Mouse (Mus musculus) forebrain, embryonic 14.5 days (tissue): ENCODE measurements at regions not wholly inside any gene's neighbourhood (a gene's known extent, or its start where the extent isn't known, plus 50 kb on each side); places are given as distances from the start of the nearest gene placed in this dataset.
A peak's percentile ranks its signal among the peaks of the same experiment; 100 is the strongest.

Experiments used
- ATAC-seq: fragments of 200-750 bp; cut with Nextera tagmentation; 2 replicates; pipeline ENCODE4 v1.8.0; 2017; ENCODE audit warnings: mild to moderate bottlenecking, moderate library complexity
- DNase-seq: peaks from one replicate; pipeline ENCODE4 v3.0.0-alpha.2; 2015; ENCODE audit warnings: low spot score
- H3K27ac ChIP-seq: fragments of 300-500 bp; sonication (generic); 2 replicates; pipeline ENCODE4 v1.5.1; 2014; ENCODE audit warnings: low read depth, mild to moderate bottlenecking, control low read depth, low read length, moderate library complexity
- H3K27me3 ChIP-seq: fragments of 300-500 bp; sonication (generic); replicated peaks from 2 replicates; pipeline ENCODE4 v1.6.1; 2014; ENCODE audit warnings: low read length, control low read depth, mixed read lengths; ENCODE audit not compliant: control insufficient read depth, insufficient read depth
- H3K36me3 ChIP-seq: fragments of 300-500 bp; sonication (generic); 2 replicates; pipeline ENCODE4 v1.6.1; 2014; ENCODE audit warnings: low read length, control low read depth; ENCODE audit not compliant: control insufficient read depth, insufficient read depth
- H3K4me1 ChIP-seq: fragments of 300-500 bp; sonication (generic); 2 replicates; pipeline ENCODE4 v1.6.1; 2014; ENCODE audit warnings: antibody characterized with exemption, low read length, control low read depth; ENCODE audit not compliant: control insufficient read depth, insufficient read depth
- H3K4me2 ChIP-seq: fragments of 300-500 bp; sonication (generic); 2 replicates; pipeline ENCODE4 v1.6.1; 2014; ENCODE audit warnings: mild to moderate bottlenecking, control low read depth, low read length
- H3K4me3 ChIP-seq: fragments of 300-500 bp; sonication (generic); 2 replicates; pipeline ENCODE4 v1.5.1; 2014; ENCODE audit warnings: low read depth, low read length, control low read depth
- H3K9ac ChIP-seq: fragments of 300-500 bp; sonication (generic); 2 replicates; pipeline ENCODE4 v1.6.1; 2014; ENCODE audit warnings: mild to moderate bottlenecking, low read length, control low read depth, moderate library complexity
- H3K9me3 ChIP-seq: fragments of 300-500 bp; sonication (generic); replicated peaks from 2 replicates; pipeline ENCODE4 v1.6.1; 2016; ENCODE audit warnings: low read length, control low read depth, mixed read lengths; ENCODE audit not compliant: control insufficient read depth
- WGBS: fragments of 180-500 bp; shearing (Covaris S2); extraction: QIAGEN DNeasy Blood & Tissue Kit; methylation state at CpG from one replicate; pipeline ENCODE4 v1.1.7; 2014; 5-methylcytosine and 5-hydroxymethylcytosine counted together

DNA sequence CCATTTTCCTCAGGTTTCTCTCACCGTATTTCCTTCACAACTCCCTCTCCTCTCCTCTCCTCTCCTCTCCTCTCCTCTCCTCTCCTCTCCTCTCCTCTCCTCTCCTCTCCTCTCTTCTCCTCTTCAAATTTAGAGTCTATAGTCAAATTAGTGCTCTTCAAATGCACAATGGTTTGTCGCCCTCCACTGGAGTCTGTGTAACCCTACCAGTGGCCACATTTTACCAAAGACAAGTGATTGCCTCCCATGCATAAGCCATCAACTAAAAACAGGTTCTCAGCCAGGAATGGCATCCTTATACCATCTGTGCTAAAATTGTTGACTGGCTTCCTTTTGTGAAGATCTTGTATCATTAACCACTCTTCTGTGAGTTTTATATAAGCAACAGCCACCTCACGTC lies 979.5 kb upstream of the Adam24 start:
- Histone ChIP-seq H3K4me3 (no peak overlapping the region), H3K27me3 (no peaks in the 10 kb centered on the region), H3K27ac (no peak overlapping the region), H3K4me2 (no peak overlapping the region), H3K9ac (no peak overlapping the region), H3K9me3 (no peaks in the 10 kb centered on the region), H3K36me3 (no peaks in the 10 kb centered on the region), H3K4me1 (no peaks in the 10 kb centered on the region)
- ATAC-seq (no peak), DNase-seq (no peak)
- WGBS: 85% methylated on average over 3 of the region's 3 CpGs

DNA sequence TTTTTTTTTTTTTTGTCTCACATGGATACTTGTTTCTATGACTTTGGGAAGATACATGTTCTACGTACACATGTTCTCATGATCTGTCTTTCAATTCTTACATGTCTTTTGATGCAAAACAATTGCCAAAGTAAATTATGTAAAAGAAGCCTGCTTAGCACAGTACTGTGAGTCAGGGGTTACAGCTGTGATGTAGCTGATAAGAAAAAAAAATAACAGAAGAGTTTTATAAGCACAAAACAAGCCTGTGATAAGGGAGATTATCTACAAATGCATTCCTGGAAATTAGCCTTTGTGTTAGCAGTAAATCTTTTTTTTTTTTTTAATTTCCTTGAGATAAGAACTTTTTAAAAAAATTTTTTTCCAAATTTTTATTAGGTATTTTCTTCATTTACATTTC lies 969.0 kb upstream of the Adam24 start:
- DNase-seq (no peak), ATAC-seq (no peak)
- H3K36me3 ChIP-seq: no peaks in the 10 kb centered on the region
- WGBS: 84% methylated on average over 1 of the region's 1 CpGs
- no peak overlapping the region for H3K4me3 ChIP-seq
- no peaks in the 10 kb centered on the region for H3K4me1 ChIP-seq
- H3K9ac ChIP-seq: no peak overlapping the region
- H3K27me3 ChIP-seq: no peaks in the 10 kb centered on the region
- no peak overlapping the region for H3K27ac ChIP-seq
- H3K4me2 ChIP-seq: no peak overlapping the region
- no peaks in the 10 kb centered on the region for H3K9me3 ChIP-seq

DNA sequence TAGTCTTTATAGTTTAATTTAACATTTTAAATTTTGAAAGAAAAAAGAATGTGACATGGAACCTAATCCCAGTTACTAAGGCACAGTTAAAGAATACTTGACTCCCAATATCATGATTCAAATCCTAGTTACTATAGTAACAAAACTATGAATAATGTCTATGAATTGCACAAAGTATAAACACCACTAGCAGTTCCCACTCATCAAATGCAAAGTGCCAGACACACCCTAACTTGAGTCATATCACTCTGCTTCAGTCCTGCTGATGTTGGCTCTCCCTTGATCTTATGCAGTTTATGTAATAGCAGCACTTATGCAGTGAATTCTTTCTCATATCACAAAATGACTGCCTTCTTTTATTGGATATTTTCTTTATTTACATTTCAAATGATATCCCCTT lies 932.5 kb upstream of the Adam24 start:
- Histone ChIP-seq H3K9ac (no peak overlapping the region), H3K4me3 (no peak overlapping the region), H3K36me3 (no peaks in the 10 kb centered on the region), H3K27ac (no peak overlapping the region), H3K27me3 (no peaks in the 10 kb centered on the region), H3K9me3 (no peaks in the 10 kb centered on the region), H3K4me1 (no peaks in the 10 kb centered on the region), H3K4me2 (no peak overlapping the region)
- ATAC-seq (no peak), DNase-seq (no peak)

GRCm38 (mm10) chr8:39746225-39746624 lies 928.7 kb upstream of the Adam24 start:
- Histone ChIP-seq H3K27ac (no peak overlapping the region), H3K4me1 (no peaks in the 10 kb centered on the region), H3K27me3 (no peaks in the 10 kb centered on the region), H3K9me3 (no peaks in the 10 kb centered on the region), H3K36me3 (no peaks in the 10 kb centered on the region), H3K4me2 (no peak overlapping the region), H3K9ac (no peak overlapping the region), H3K4me3 (no peak overlapping the region)
- peak; percentile 18 for DNase-seq
- WGBS: 78% methylated on average over 5 of the region's 5 CpGs
- ATAC-seq: no peak

- H3K36me3 ChIP-seq: no peaks in the 10 kb centered on the region
- no peak overlapping the region for H3K27ac ChIP-seq
- DNase-seq (no peak), ATAC-seq (no peak)
- no peak overlapping the region for H3K4me2 ChIP-seq
- H3K27me3 ChIP-seq: no peaks in the 10 kb centered on the region
- no peaks in the 10 kb centered on the region for H3K4me1 ChIP-seq
- no peak overlapping the region for H3K9ac ChIP-seq
- H3K4me3 ChIP-seq: no peak overlapping the region
- no peaks in the 10 kb centered on the region for H3K9me3 ChIP-seq
These were observed 915.0 kb upstream of the Adam24 start for GRCm38 (mm10) chr8:39759905-39760304.

GRCm38 (mm10) chr8:39779449-39779848 lies 895.4 kb upstream of the Adam24 start:
- Histone ChIP-seq H3K9ac (no peak overlapping the region), H3K36me3 (no peaks in the 10 kb centered on the region), H3K4me3 (no peak overlapping the region), H3K4me1 (no peaks in the 10 kb centered on the region), H3K9me3 (no peaks in the 10 kb centered on the region), H3K4me2 (no peak overlapping the region), H3K27ac (no peak overlapping the region), H3K27me3 (no peaks in the 10 kb centered on the region)
- WGBS: 70% methylated on average over 6 of the region's 6 CpGs
- ATAC-seq: peak; percentile 55
- DNase-seq: peak; percentile 28

- Histone ChIP-seq H3K4me2 (no peak overlapping the region), H3K4me1 (no peaks in the 10 kb centered on the region), H3K4me3 (no peak overlapping the region), H3K9ac (no peak overlapping the region), H3K27ac (no peak overlapping the region), H3K9me3 (no peaks in the 10 kb centered on the region), H3K36me3 (no peaks in the 10 kb centered on the region), H3K27me3 (no peaks in the 10 kb centered on the region)
- no peak for ATAC-seq
- WGBS: 89% methylated on average over 4 of the region's 4 CpGs
- no peak for DNase-seq
These were observed 894.7 kb upstream of the Adam24 start for GRCm38 (mm10) chr8:39780169-39780568.

DNA sequence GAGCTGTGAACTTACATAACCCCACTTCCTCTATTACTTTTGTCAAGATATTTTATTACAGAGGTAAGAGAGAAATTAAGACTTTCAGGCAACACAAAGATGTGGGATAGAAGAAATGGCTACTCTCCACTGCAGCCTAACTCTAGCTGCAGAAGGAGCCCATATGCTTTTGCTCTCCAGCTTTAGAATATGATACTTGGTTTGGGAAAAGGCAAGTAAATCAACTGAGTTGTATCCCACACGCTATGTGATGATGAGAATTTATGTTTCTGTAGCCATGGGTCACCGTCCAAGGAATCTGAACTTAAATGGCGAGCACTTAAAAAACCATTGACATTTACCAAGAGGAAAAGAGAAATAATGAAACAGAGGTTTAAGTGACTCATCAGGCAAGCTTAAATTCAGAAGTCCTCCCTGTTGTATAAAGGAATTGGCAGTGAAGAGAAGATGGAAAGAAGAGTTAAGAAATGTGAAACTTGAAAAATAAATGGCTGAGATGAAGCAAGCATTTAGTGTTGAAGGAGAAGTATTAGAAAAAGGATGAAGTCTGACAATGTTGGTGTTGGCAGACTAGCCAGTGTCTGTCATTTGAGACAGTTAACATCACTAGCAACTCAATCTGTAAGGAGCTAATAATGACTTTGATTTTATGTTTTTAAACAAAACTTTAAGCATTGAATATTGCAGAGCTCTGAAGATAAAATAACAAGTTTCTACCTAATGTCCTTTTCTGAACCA lies 893.3 kb upstream of the Adam24 start:
- 94% methylated on average over 3 of the region's 3 CpGs for WGBS
- DNase-seq: peak; percentile 38

DNA sequence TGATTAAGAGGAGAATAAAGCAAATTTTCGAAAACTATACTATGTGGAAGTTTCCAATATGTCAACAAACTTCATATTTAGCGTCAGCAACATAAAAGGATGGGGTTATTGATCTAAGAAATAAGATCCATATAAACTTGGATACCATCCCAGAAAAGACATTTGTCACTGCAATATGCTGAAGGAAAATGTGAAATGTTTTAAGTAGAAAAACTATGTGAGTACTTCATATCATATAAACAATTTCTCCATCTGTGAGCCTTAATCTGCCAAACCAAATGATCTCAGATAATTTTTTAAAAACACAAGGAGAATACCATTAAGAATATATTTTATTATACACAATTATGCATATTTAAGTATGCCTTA lies 892.7 kb upstream of the Adam24 start:
- no peak for ATAC-seq
- WGBS: 72% methylated on average over 2 of the region's 2 CpGs

More for the DNA sequence above, 893.3 kb upstream of the Adam24 start:
- no peak overlapping the region for H3K9ac ChIP-seq
- no peaks in the 10 kb centered on the region for H3K27me3 ChIP-seq
- no peak overlapping the region for H3K4me2 ChIP-seq
- H3K9me3 ChIP-seq: no peaks in the 10 kb centered on the region
- H3K4me3 ChIP-seq: no peak overlapping the region
- no peaks in the 10 kb centered on the region for H3K4me1 ChIP-seq
- H3K27ac ChIP-seq: no peak overlapping the region
- no peak for ATAC-seq
- no peaks in the 10 kb centered on the region for H3K36me3 ChIP-seq

More for the DNA sequence above, 892.7 kb upstream of the Adam24 start:
- H3K36me3 ChIP-seq: no peaks in the 10 kb centered on the region
- no peaks in the 10 kb centered on the region for H3K27me3 ChIP-seq
- no peak overlapping the region for H3K4me2 ChIP-seq
- H3K9ac ChIP-seq: no peak overlapping the region
- no peak overlapping the region for H3K27ac ChIP-seq
- DNase-seq: peak; percentile 70
- H3K9me3 ChIP-seq: no peaks in the 10 kb centered on the region
- H3K4me1 ChIP-seq: no peaks in the 10 kb centered on the region
- H3K4me3 ChIP-seq: no peak overlapping the region
